Mouse (Mus musculus): Measurements from ENCODE around the gene Creb3.
"Not testable (repeated sequence)": the region's sequence is repeated elsewhere in the genome, so short reads cannot be mapped to it uniquely, and the experiment has no call there.

Creb3 gene

GRCm38 (mm10) chr4:43561997-43562768, at the start of gene Creb3, which contains the start of gene Tln1:
Creb3 (plus strand) TSS chr4:43562332.
Tln1 (minus strand) TSS chr4:43562691.
- in situ Hi-C loops (cut with MboI, MseI): loop anchor here (5.0 kb wide), 1 partner anchor 535 kb away; the partner anchor contains the start of gene Pigo

- in situ Hi-C loops (cut with MboI, MseI): no loop called here
These were observed 49.5 kb upstream of the Creb3 start for GRCm38 (mm10) chr4:43512653-43513052.

GRCm38 (mm10) chr4:43513300-43513699, 48.8 kb upstream of the Creb3 start:
- in situ Hi-C loops (cut with MboI, MseI): no loop called here

- in situ Hi-C loops (cut with MboI, MseI): no loop called here
These were observed 48.3 kb upstream of the Creb3 start for GRCm38 (mm10) chr4:43513791-43514190.

- in situ Hi-C loops (cut with MboI, MseI): no loop called here
These were observed 46.1 kb upstream of the Creb3 start for GRCm38 (mm10) chr4:43515764-43516708.

- in situ Hi-C loops (cut with MboI, MseI): no loop called here
These were observed 42.6 kb upstream of the Creb3 start for GRCm38 (mm10) chr4:43519551-43519950.

- in situ Hi-C loops (cut with MboI, MseI): no loop called here
These were observed 42.2 kb upstream of the Creb3 start for GRCm38 (mm10) chr4:43519956-43520355.

GRCm38 (mm10) chr4:43527880-43528279, 34.3 kb upstream of the Creb3 start:
- in situ Hi-C loops (cut with MboI, MseI): no loop called here

- in situ Hi-C loops (cut with MboI, MseI): no loop called here
These were observed 33.6 kb upstream of the Creb3 start for GRCm38 (mm10) chr4:43528487-43528886.

- in situ Hi-C loops (cut with MboI, MseI): no loop called here
These were observed 32.0 kb upstream of the Creb3 start for GRCm38 (mm10) chr4:43530081-43530501.

- in situ Hi-C loops (cut with MboI, MseI): no loop called here
These were observed 31.6 kb upstream of the Creb3 start for GRCm38 (mm10) chr4:43530581-43530980.

GRCm38 (mm10) chr4:43533270-43533669, 28.9 kb upstream of the Creb3 start:
- in situ Hi-C loops (cut with MboI, MseI): no loop called here

- in situ Hi-C loops (cut with MboI, MseI): no loop called here
These were observed 26.5 kb upstream of the Creb3 start for GRCm38 (mm10) chr4:43535628-43536027.

GRCm38 (mm10) chr4:43536031-43536430, 26.1 kb upstream of the Creb3 start:
- in situ Hi-C loops (cut with MboI, MseI): no loop called here

GRCm38 (mm10) chr4:43542044-43542443, 20.1 kb upstream of the Creb3 start:
- in situ Hi-C loops (cut with MboI, MseI): no loop called here

GRCm38 (mm10) chr4:43546375-43547047, 15.6 kb upstream of the Creb3 start:
- in situ Hi-C loops (cut with MboI, MseI): no loop called here

GRCm38 (mm10) chr4:43547160-43547559, 15.0 kb upstream of the Creb3 start:
- in situ Hi-C loops (cut with MboI, MseI): no loop called here

GRCm38 (mm10) chr4:43549055-43549454, 13.1 kb upstream of the Creb3 start:
- in situ Hi-C loops (cut with MboI, MseI): no loop called here

- in situ Hi-C loops (cut with MboI, MseI): not testable (repeated sequence)
These were observed 10.3 kb upstream of the Creb3 start for GRCm38 (mm10) chr4:43551854-43552253.

- in situ Hi-C loops (cut with MboI, MseI): no loop called here
These were observed 9.7 kb upstream of the Creb3 start for GRCm38 (mm10) chr4:43552437-43552836.

GRCm38 (mm10) chr4:43553891-43554290, 8.2 kb upstream of the Creb3 start:
- in situ Hi-C loops (cut with MboI, MseI): no loop called here

- in situ Hi-C loops (cut with MboI, MseI): no loop called here
These were observed 6.2 kb upstream of the Creb3 start for GRCm38 (mm10) chr4:43555926-43556325.

All from regulatory T cell (primary cell).